Mouse (Mus musculus): Measurements from ENCODE around the gene Gxylt1. TPM values are rescaled to one million over a fixed set of nuclear protein-coding genes. Genes with fewer than 3 reads are reported as not detected.

The Gxylt1 gene
- total and polyA plus RNA-seq, 2 experiments from 2014 or later: 3.2 to 7.5 TPM

GRCm38 (mm10) chr15:93264221-93264620 lies 10.8 kb downstream of the Gxylt1 start:
- no peak overlapping the region for H3K4me2 ChIP-seq (ENCODE audit: low read depth)
- WGBS: 87% methylated on average over 3 of the region's 3 CpGs

DNA sequence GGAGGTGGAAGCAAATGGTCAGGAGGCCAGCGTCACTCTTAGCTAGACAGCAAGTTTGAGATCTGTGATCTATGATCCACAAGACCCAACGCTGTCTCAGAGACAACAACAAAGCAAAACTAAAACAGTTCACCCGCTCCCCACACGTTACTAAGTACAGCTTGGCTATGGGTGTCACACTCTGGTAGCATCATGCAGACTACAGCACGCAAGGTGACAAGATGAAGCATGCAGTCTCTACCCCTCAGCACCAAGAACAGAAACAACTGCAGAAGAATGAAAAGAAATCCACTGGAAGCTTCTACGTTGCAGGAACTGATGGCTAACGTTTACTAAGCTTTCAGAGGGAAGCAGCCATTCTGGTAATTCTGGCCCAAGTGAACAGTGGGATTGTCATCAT lies 11.4 kb downstream of the Gxylt1 start:
- Histone ChIP-seq H3K4me2 (ENCODE audit: low read depth) (no peak overlapping the region), H3K27me3 (ENCODE audit: insufficient read depth, low read length) (no peaks in the 10 kb centered on the region), H3K36me3 (ENCODE audit: insufficient read depth) (0 out of 2 replicates have a peak, but pooled peaks cover 6% of the 10 kb centered on the region), H3K4me1 (ENCODE audit: insufficient read depth) (no peaks in the 10 kb centered on the region), H3K9me3 (ENCODE audit: low read length) (no peaks in the 10 kb centered on the region), H3K4me3 (ENCODE audit: low read depth, low read length) (no peak overlapping the region), H3K27ac (ENCODE audit: low read depth, low read length) (no peak overlapping the region), H3K9ac (no peak overlapping the region)
- DNase-seq (no peak), ATAC-seq (no peak)
- 84% methylated on average over 7 of the region's 7 CpGs for WGBS
- no peak for TF ChIP-seq CTCF (IDR thresholded peaks at IDR 0.05; ENCODE audit: low read depth)

More at GRCm38 (mm10) chr15:93264221-93264620, 10.8 kb downstream of the Gxylt1 start:
- H3K27ac ChIP-seq (ENCODE audit: low read depth, low read length): no peak overlapping the region
- no peaks in the 10 kb centered on the region for H3K9me3 ChIP-seq (ENCODE audit: low read length)
- no peak for TF ChIP-seq CTCF (IDR thresholded peaks at IDR 0.05; ENCODE audit: low read depth)
- no peak for ATAC-seq
- no peak overlapping the region for H3K4me3 ChIP-seq (ENCODE audit: low read depth, low read length)
- no peak overlapping the region for H3K9ac ChIP-seq
- H3K4me1 ChIP-seq (ENCODE audit: insufficient read depth): no peaks in the 10 kb centered on the region
- no peaks in the 10 kb centered on the region for H3K27me3 ChIP-seq (ENCODE audit: insufficient read depth, low read length)
- no peak for DNase-seq
- H3K36me3 ChIP-seq (ENCODE audit: insufficient read depth): 0 out of 2 replicates have a peak, but pooled peaks cover 4% of the 10 kb centered on the region

GRCm38 (mm10) chr15:93262818-93263217 lies 12.2 kb downstream of the Gxylt1 start:
- TF ChIP-seq CTCF (IDR thresholded peaks at IDR 0.05; ENCODE audit: low read depth): peak; percentile 66
- no peaks in the 10 kb centered on the region for H3K27me3 ChIP-seq (ENCODE audit: insufficient read depth, low read length)
- H3K9ac ChIP-seq: no peak overlapping the region
- DNase-seq (peak; percentile 20), ATAC-seq (no peak)
- no peak overlapping the region for H3K4me2 ChIP-seq (ENCODE audit: low read depth)
- no peak overlapping the region for H3K4me3 ChIP-seq (ENCODE audit: low read depth, low read length)
- 0 out of 2 replicates have a peak, but pooled peaks cover 11% of the 10 kb centered on the region for H3K36me3 ChIP-seq (ENCODE audit: insufficient read depth)
- no peaks in the 10 kb centered on the region for H3K4me1 ChIP-seq (ENCODE audit: insufficient read depth)
- H3K27ac ChIP-seq (ENCODE audit: low read depth, low read length): no peak overlapping the region
- WGBS: 59% methylated on average over 5 of the region's 5 CpGs
- H3K9me3 ChIP-seq (ENCODE audit: low read length): no peaks in the 10 kb centered on the region

- H3K9ac ChIP-seq: no peak overlapping the region
- ATAC-seq (no peak), DNase-seq (no peak)
- no peak overlapping the region for H3K27ac ChIP-seq (ENCODE audit: low read depth, low read length)
- H3K4me1 ChIP-seq (ENCODE audit: insufficient read depth): no peaks in the 10 kb centered on the region
- no peak for TF ChIP-seq CTCF (IDR thresholded peaks at IDR 0.05; ENCODE audit: low read depth)
- no peak overlapping the region for H3K4me3 ChIP-seq (ENCODE audit: low read depth, low read length)
- H3K36me3 ChIP-seq (ENCODE audit: insufficient read depth): peaks cover 14% of the 10 kb centered on the region; the same call in 1 of the 2 replicates
- H3K9me3 ChIP-seq (ENCODE audit: low read length): no peaks in the 10 kb centered on the region
- WGBS: 88% methylated on average over 5 of the region's 5 CpGs
- no peak overlapping the region for H3K4me2 ChIP-seq (ENCODE audit: low read depth)
- no peaks in the 10 kb centered on the region for H3K27me3 ChIP-seq (ENCODE audit: insufficient read depth, low read length)
These were observed 12.7 kb downstream of the Gxylt1 start for GRCm38 (mm10) chr15:93262274-93262673.

GRCm38 (mm10) chr15:93259933-93260332 lies 15.0 kb downstream of the Gxylt1 start:
- no peak for DNase-seq
- Histone ChIP-seq H3K27ac (ENCODE audit: low read depth, low read length) (no peak overlapping the region), H3K4me2 (ENCODE audit: low read depth) (no peak overlapping the region), H3K4me3 (ENCODE audit: low read depth, low read length) (no peak overlapping the region), H3K9me3 (ENCODE audit: low read length) (no peaks in the 10 kb centered on the region), H3K27me3 (ENCODE audit: insufficient read depth, low read length) (no peaks in the 10 kb centered on the region), H3K4me1 (ENCODE audit: insufficient read depth) (no peaks in the 10 kb centered on the region), H3K36me3 (ENCODE audit: insufficient read depth) (peaks cover 15% of the 10 kb centered on the region; the same call in 1 of the 2 replicates), H3K9ac (no peak overlapping the region)
- WGBS: 68% methylated on average over 8 of the region's 8 CpGs
- no peak for TF ChIP-seq CTCF (IDR thresholded peaks at IDR 0.05; ENCODE audit: low read depth)
- no peak for ATAC-seq

DNA sequence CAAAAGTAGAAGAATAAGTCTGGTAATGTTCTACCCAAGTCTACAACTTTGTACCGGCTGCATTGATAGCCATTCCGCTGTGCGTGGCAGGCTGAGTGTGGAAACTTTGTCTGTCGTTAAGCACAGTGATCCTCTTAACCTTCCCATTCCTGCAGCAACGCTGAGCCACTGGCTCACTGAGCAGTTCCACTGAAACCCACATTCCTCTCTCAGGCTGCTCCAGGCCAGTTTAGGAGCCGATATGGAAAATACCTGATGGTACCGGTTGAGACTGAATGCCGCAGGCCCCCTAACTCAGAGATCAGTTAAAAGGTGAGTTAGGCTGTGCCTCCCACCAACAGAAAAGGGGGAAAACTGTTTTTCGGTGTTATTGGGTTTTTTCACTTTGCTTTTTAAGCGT lies 19.7 kb downstream of the Gxylt1 start:
- TF ChIP-seq CTCF (IDR thresholded peaks at IDR 0.05; ENCODE audit: low read depth): no peak
- H3K4me2 ChIP-seq (ENCODE audit: low read depth): no peak overlapping the region
- no peaks in the 10 kb centered on the region for H3K4me1 ChIP-seq (ENCODE audit: insufficient read depth)
- ATAC-seq (no peak), DNase-seq (no peak)
- H3K36me3 ChIP-seq (ENCODE audit: insufficient read depth): peaks cover 22% of the 10 kb centered on the region; the same call in 1 of the 2 replicates
- H3K9ac ChIP-seq: no peak overlapping the region
- no peaks in the 10 kb centered on the region for H3K27me3 ChIP-seq (ENCODE audit: insufficient read depth, low read length)
- H3K9me3 ChIP-seq (ENCODE audit: low read length): no peaks in the 10 kb centered on the region
- WGBS: 88% methylated on average over 10 of the region's 10 CpGs
- H3K27ac ChIP-seq (ENCODE audit: low read depth, low read length): no peak overlapping the region
- no peak overlapping the region for H3K4me3 ChIP-seq (ENCODE audit: low read depth, low read length)

GRCm38 (mm10) chr15:93253172-93253571 lies 21.8 kb downstream of the Gxylt1 start:
- 72% methylated on average over 8 of the region's 8 CpGs for WGBS
- H3K4me2 ChIP-seq (ENCODE audit: low read depth): no peak overlapping the region
- H3K9ac ChIP-seq: no peak overlapping the region
- H3K4me1 ChIP-seq (ENCODE audit: insufficient read depth): no peaks in the 10 kb centered on the region
- H3K9me3 ChIP-seq (ENCODE audit: low read length): no peaks in the 10 kb centered on the region
- DNase-seq: no peak
- no peak for TF ChIP-seq CTCF (IDR thresholded peaks at IDR 0.05; ENCODE audit: low read depth)
- no peaks in the 10 kb centered on the region for H3K27me3 ChIP-seq (ENCODE audit: insufficient read depth, low read length)
- ATAC-seq: no peak
- H3K4me3 ChIP-seq (ENCODE audit: low read depth, low read length): no peak overlapping the region
- H3K27ac ChIP-seq (ENCODE audit: low read depth, low read length): no peak overlapping the region
- peaks cover 16% of the 10 kb centered on the region; the same call in 1 of the 2 replicates for H3K36me3 ChIP-seq (ENCODE audit: insufficient read depth)

All from forebrain, postnatal 0 days (tissue).